In genomic region chr17:66416841-66417313, GRCm38 (mm10) we compare ENCODE assay signal across 8 mouse cellular contexts. TPM values are rescaled to one million over a fixed set of nuclear protein-coding genes. Genes with fewer than 3 reads are reported as not detected.
DNase-seq lines count a peak whose midpoint lies in the region; ATAC-seq and TF ChIP-seq lines count a peak whose summit lies in the region.

No protein-coding gene starts in this region.

- no peak for TF ChIP-seq EP300 in lung, postnatal 0 days (IDR thresholded peaks at IDR 0.05)

- WGBS in lung, postnatal 0 days = 31% methylated on average over 14 of the region's 14 CpGs

- no peak for ATAC-seq in lung, postnatal 0 days

- DNase-seq in adrenal gland, adult (ENCODE audit: inconsistent age in 2 of 2, low spot score in 1 of 2) = peak; percentile 53 to 71
- DNase-seq in adrenal gland, postnatal 4 days (ENCODE audit: low spot score in 2 of 2) = no peak
- DNase-seq in cerebellum, postnatal 10 days = peak; percentile 74 to 75
- peak; percentile 10 to 24 for DNase-seq in gastrocnemius, postnatal 36 days
- peak; percentile 38 to 52 for DNase-seq in kidney, postnatal 25 days
- DNase-seq in lung, postnatal 0 days (ENCODE audit: low spot score) = peak; percentile 53
- peak; percentile 52 for DNase-seq in right cerebral cortex, postnatal 25 days
- no peak for DNase-seq in urinary bladder, adult 18-20 months (ENCODE audit: low spot score in 2 of 2)

- no peak overlapping the region for H3K27ac ChIP-seq in lung, postnatal 0 days (ENCODE audit: low read length)

- H3K27me3 ChIP-seq in lung, postnatal 0 days (replicated peaks; ENCODE audit: insufficient read depth, low read length) = no peaks in the 10 kb centered on the region

- no peaks in the 10 kb centered on the region for H3K9me3 ChIP-seq in lung, postnatal 0 days (ENCODE audit: low read length)

- peak overlapping the region; percentile 52 for H3K4me2 ChIP-seq in lung, postnatal 0 days (replicated peaks; ENCODE audit: low read depth, low read length)

- TF ChIP-seq CTCF in lung, postnatal 0 days (IDR thresholded peaks at IDR 0.05) = peak; percentile 54

- H3K36me3 ChIP-seq in lung, postnatal 0 days (ENCODE audit: insufficient read depth, low read length) = no peaks in the 10 kb centered on the region

- H3K9ac ChIP-seq in lung, postnatal 0 days (replicated peaks; ENCODE audit: low read depth) = 0 out of 2 replicates have a peak overlapping the region, but pooled peaks have one; percentile 9

- peak overlapping the region; percentile 21 for H3K4me3 ChIP-seq in lung, postnatal 0 days (ENCODE audit: low read depth, low read length)

- peaks cover 9% of the 10 kb centered on the region; the same call in 1 of the 2 replicates for H3K4me1 ChIP-seq in lung, postnatal 0 days (ENCODE audit: insufficient read depth, low read depth, low read length)

- intact Hi-C loops in gastrocnemius, postnatal 36 days (cut with DNase I) = no loop called here

RNA-seq across cellular contexts. Expression of gene Mtcl1, which starts 32.7 kb away (rescaled TPM):
- total RNA-seq in adrenal gland, postnatal 4 days (2021) = 10 to 100 TPM; 20.5 to 21.7 TPM
- total RNA-seq in gastrocnemius, postnatal 36 days (2021) = 1 to 10 TPM; 4.6 to 6.0 TPM
- polyA plus RNA-seq in lung, postnatal 0 days (2015; fragmentation: Nextera tagmentation; extraction: Ambion mirVana) = 8.6 and 9.9 TPM in 2 replicates

Comparison
In these comparisons a context has a peak if more than half of its experiments do, and no peak if none do; other contexts are left out.
1. DNase-seq: peak in adrenal gland, adult (2 of 2), cerebellum, postnatal 10 days (2 of 2), gastrocnemius, postnatal 36 days (2 of 2), kidney, postnatal 25 days (2 of 2), lung, postnatal 0 days (single experiment) and right cerebral cortex, postnatal 25 days (single experiment); none in adrenal gland, postnatal 4 days (0 of 2) and urinary bladder, adult 18-20 months (0 of 2).